Mouse (Mus musculus) mature B cell (primary cell): ENCODE data around the gene Jun.

Experiments used
- in situ Hi-C: fragments of 300-500 bp; cut with MboI; formaldehyde crosslinking; loops from 2 replicates; pipeline ENCODE4 v1.14.3; 2019

Jun gene

GRCm38 (mm10) chr4:95052025-95052899 is at the start of gene Jun:
TSS of gene Jun (minus strand) at chr4:95052222.
- in situ Hi-C loops, result loop anchor here (10.0 kb wide), 2 partner anchors 103 to 163 kb away; no protein-coding TSS in a partner anchor

- in situ Hi-C loops, result no loop called here
These were observed 49.7 kb upstream of the Jun start for GRCm38 (mm10) chr4:95101684-95102083.

- in situ Hi-C loops, result no loop called here
These were observed 48.7 kb upstream of the Jun start for GRCm38 (mm10) chr4:95100694-95101093.

- in situ Hi-C loops, result no loop called here
These were observed 47.4 kb upstream of the Jun start for GRCm38 (mm10) chr4:95099373-95099772.

- in situ Hi-C loops, result no loop called here
These were observed 46.7 kb upstream of the Jun start for GRCm38 (mm10) chr4:95098722-95099097.

GRCm38 (mm10) chr4:95097942-95098721 is 46.1 kb upstream of the Jun start:
- in situ Hi-C loops, result no loop called here

GRCm38 (mm10) chr4:95096731-95097130 is 44.7 kb upstream of the Jun start:
- in situ Hi-C loops, result no loop called here

GRCm38 (mm10) chr4:95095911-95096310 is 43.9 kb upstream of the Jun start:
- in situ Hi-C loops, result no loop called here

- in situ Hi-C loops, result no loop called here
These were observed 43.3 kb upstream of the Jun start for GRCm38 (mm10) chr4:95095355-95095754.

GRCm38 (mm10) chr4:95094700-95095113 is 42.7 kb upstream of the Jun start:
- in situ Hi-C loops, result no loop called here

- in situ Hi-C loops, result no loop called here
These were observed 41.6 kb upstream of the Jun start for GRCm38 (mm10) chr4:95093615-95094014.

GRCm38 (mm10) chr4:95092516-95092915 is 40.5 kb upstream of the Jun start:
- in situ Hi-C loops, result no loop called here

GRCm38 (mm10) chr4:95091536-95091935 is 39.5 kb upstream of the Jun start:
- in situ Hi-C loops, result no loop called here

GRCm38 (mm10) chr4:95089968-95090367 is 37.9 kb upstream of the Jun start:
- in situ Hi-C loops, result no loop called here

GRCm38 (mm10) chr4:95089053-95089452 is 37.0 kb upstream of the Jun start:
- in situ Hi-C loops, result no loop called here

GRCm38 (mm10) chr4:95083957-95084356 is 31.9 kb upstream of the Jun start:
- in situ Hi-C loops, result no loop called here

- in situ Hi-C loops, result no loop called here
These were observed 31.2 kb upstream of the Jun start for GRCm38 (mm10) chr4:95083191-95083729.

- in situ Hi-C loops, result no loop called here
These were observed 30.6 kb upstream of the Jun start for GRCm38 (mm10) chr4:95082481-95083088.

GRCm38 (mm10) chr4:95081632-95082031 is 29.6 kb upstream of the Jun start:
- in situ Hi-C loops, result no loop called here

- in situ Hi-C loops, result no loop called here
These were observed 26.6 kb upstream of the Jun start for GRCm38 (mm10) chr4:95078625-95079024.

- in situ Hi-C loops, result no loop called here
These were observed 24.3 kb upstream of the Jun start for GRCm38 (mm10) chr4:95076279-95076678.

GRCm38 (mm10) chr4:95075591-95076002 is 23.6 kb upstream of the Jun start:
- in situ Hi-C loops, result no loop called here
